ENCODE assay signal across 8 mouse cellular contexts in genomic region chr12:111896908-111897661, GRCm38 (mm10). TPM values are rescaled to one million over a fixed set of nuclear protein-coding genes. Genes with fewer than 3 reads are reported as not detected.
DNase-seq lines count a peak whose midpoint lies in the region; ATAC-seq and TF ChIP-seq lines count a peak whose summit lies in the region.
"Had no signal": no experiment of that assay in that cellular context is flagged by ENCODE, and none has a peak within 500 bp of the region (broad histone marks: within the 10 kb centered on the region; RNA-seq: fewer than 3 reads in every experiment).

No protein-coding gene starts in this region.

- H3K27ac ChIP-seq in heart, embryonic 11.5 days (ENCODE audit: low read depth, low read length): peak overlapping the region; percentile 81
- peak overlapping the region; percentile 53 for H3K27ac ChIP-seq in small intestine, adult 2 months (ENCODE audit: insufficient read depth, low read depth, low read length)
- H3K27ac ChIP-seq: neural tube, embryonic 12.5 days had no signal

- H3K4me3 ChIP-seq in heart, embryonic 11.5 days (ENCODE audit: low read depth, low read length): no peak overlapping the region; the same call in 1 of the 2 replicates
- no peak overlapping the region for H3K4me3 ChIP-seq in small intestine, adult 2 months (ENCODE audit: low read depth, low read length)
- H3K4me3 ChIP-seq: neural tube, embryonic 12.5 days had no signal

- WGBS in heart, embryonic 11.5 days (ENCODE audit: insufficient replicate concordance): 13% methylated on average over 7 of the region's 7 CpGs
- 11% methylated on average over 7 of the region's 7 CpGs for WGBS in small intestine, adult 2 months

- H3K36me3 ChIP-seq in heart, embryonic 11.5 days (ENCODE audit: control insufficient read depth, insufficient read depth, low read length): no peaks in the 10 kb centered on the region
- H3K36me3 ChIP-seq in small intestine, adult 2 months (ENCODE audit: control insufficient read depth, insufficient read depth, low read length): no peaks in the 10 kb centered on the region
- H3K36me3 ChIP-seq: neural tube, embryonic 12.5 days had no signal

- ATAC-seq in heart, embryonic 11.5 days (replicated peaks; ENCODE audit: insufficient number of reproducible peaks, low FRiP score, low TSS enrichment): peak; percentile 81; the same call in 1 of the 2 replicates

- H3K9ac ChIP-seq in heart, embryonic 11.5 days (ENCODE audit: low read depth, low read length): 0 out of 2 replicates have a peak overlapping the region, but pooled peaks have one; percentile 34
- H3K9ac ChIP-seq: neural tube, embryonic 12.5 days had no signal

- TF ChIP-seq CTCF in small intestine, adult 2 months (IDR thresholded peaks at IDR 0.05; ENCODE audit: extremely low read depth, insufficient read length, insufficient replicate concordance, low read depth, low read length): no peak

- DNase-seq in 416B (ENCODE audit: low read depth): peak; percentile 91
- peak; percentile 64 for DNase-seq in CD4-positive, CD25-positive, alpha-beta regulatory T cell, adult 2 months (ENCODE audit: low read depth, low spot score)
- peak; percentile 64 for DNase-seq in kidney, postnatal 14 days
- no peak for DNase-seq in cerebellum, adult 9-10 months
- DNase-seq in urinary bladder, postnatal 25 days (ENCODE audit: low spot score): no peak

- H3K27me3 ChIP-seq in heart, embryonic 11.5 days (ENCODE audit: control insufficient read depth, insufficient read depth, low read length): no peaks in the 10 kb centered on the region
- H3K27me3 ChIP-seq in small intestine, adult 2 months (ENCODE audit: control insufficient read depth, insufficient read depth, low read length): no peaks in the 10 kb centered on the region
- H3K27me3 ChIP-seq: neural tube, embryonic 12.5 days had no signal

- H3K4me2 ChIP-seq in heart, embryonic 11.5 days: peak overlapping the region; percentile 48
- H3K4me2 ChIP-seq: neural tube, embryonic 12.5 days had no signal

- TF ChIP-seq POLR2A in small intestine, adult 2 months (IDR thresholded peaks at IDR 0.05; ENCODE audit: low read depth, low read length): no peak

- H3K4me1 ChIP-seq in heart, embryonic 11.5 days (ENCODE audit: control insufficient read depth, insufficient read depth, low read length): peaks cover 56% of the 10 kb centered on the region
- H3K4me1 ChIP-seq in small intestine, adult 2 months (ENCODE audit: control insufficient read depth, insufficient read depth, insufficient read length, low read length): peaks cover 28% of the 10 kb centered on the region; the same call in 1 of the 2 replicates

- H3K9me3 ChIP-seq in heart, embryonic 11.5 days (replicated peaks; ENCODE audit: control insufficient read depth, low read length): no peaks in the 10 kb centered on the region
- H3K9me3 ChIP-seq: neural tube, embryonic 12.5 days had no signal

RNA-seq across cellular contexts. Expression of gene Ppp1r13b, which starts 10.8 kb away (rescaled TPM):
- 15.8 and 16.5 TPM in 2 replicates for polyA plus RNA-seq in heart, embryonic 11.5 days (2014; fragmentation: Nextera tagmentation; extraction: Ambion mirVana)
- polyA plus RNA-seq in small intestine, adult 2 months (2012; rRNA removed): 12.2 and 22.8 TPM in 2 replicates

Comparison
In these comparisons a context has a peak if more than half of its experiments do, and no peak if none do; other contexts are left out.
1. DNase-seq: peak in 416B (single experiment), CD4-positive, CD25-positive, alpha-beta regulatory T cell, adult 2 months (single experiment) and kidney, postnatal 14 days (single experiment); none in cerebellum, adult 9-10 months (single experiment) and urinary bladder, postnatal 25 days (single experiment).